Mouse (Mus musculus) myocyte (in vitro differentiated cells): ENCODE measurements around the gene Snrk. TPM values are rescaled to one million over a fixed set of nuclear protein-coding genes. Genes with fewer than 3 reads are reported as not detected.

Experiments used
- H3K27me3 ChIP-seq: one replicate; pipeline ENCODE4 v1.6.1; 2011; ENCODE audit not compliant: control insufficient read depth, insufficient read depth, insufficient read length
- H3K36me3 ChIP-seq: one replicate; pipeline ENCODE4 v1.6.1; 2011; ENCODE audit not compliant: control insufficient read depth, insufficient read depth
- H3K4me2 ChIP-seq: one replicate; pipeline ENCODE4 v1.6.1; 2011; ENCODE audit warnings: low read depth, control low read depth
- H3K4me3 ChIP-seq: one replicate; pipeline ENCODE4 v1.5.1; 2011; ENCODE audit warnings: mild to moderate bottlenecking, control low read depth, moderate library complexity
- H3K79me2 ChIP-seq: one replicate; pipeline ENCODE4 v1.6.1; 2011; ENCODE audit not compliant: control insufficient read depth, insufficient read depth
- H3ac ChIP-seq: one replicate; pipeline ENCODE4 v1.6.1; 2011; ENCODE audit not compliant: control insufficient read depth, insufficient read length
- CEBPB ChIP-seq: IDR thresholded peaks from 2 replicates; pipeline ENCODE4 v1.6.1; 2011; ENCODE audit warnings: mild to moderate bottlenecking, moderate library complexity; ENCODE audit not compliant: poor library complexity, insufficient read depth, severe bottlenecking
- E2F4 ChIP-seq: IDR thresholded peaks from one replicate; pipeline ENCODE4 v1.6.1; 2011; ENCODE audit warnings: mild to moderate bottlenecking, control low read depth, moderate library complexity; ENCODE audit not compliant: insufficient read depth
- MAX ChIP-seq: IDR thresholded peaks from one replicate; pipeline ENCODE4 v1.6.1; 2011; ENCODE audit warnings: low read depth, mild to moderate bottlenecking, control low read depth
- MYOD1 ChIP-seq, 3 experiments: IDR thresholded peaks; one replicate each; pipeline ENCODE4 v1.6.1; 2011; ENCODE audit warnings: control low read depth in 2 of 3, low read depth in 2 of 3, mild to moderate bottlenecking in 2 of 3, moderate library complexity in 1 of 3; ENCODE audit not compliant: insufficient read length in 2 of 3, control insufficient read depth in 1 of 3
- MYOG ChIP-seq, 3 experiments: IDR thresholded peaks; one replicate each; pipeline ENCODE4 v1.6.1; 2011; ENCODE audit warnings: control low read depth in 2 of 3, low read depth in 2 of 3, mild to moderate bottlenecking in 2 of 3; ENCODE audit not compliant: insufficient read length in 2 of 3, control insufficient read depth in 1 of 3, insufficient read depth in 1 of 3
- POLR2A ChIP-seq: IDR thresholded peaks from one replicate; pipeline ENCODE4 v1.6.1; 2011; ENCODE audit warnings: low read depth, mild to moderate bottlenecking, control low read depth, moderate library complexity; ENCODE audit not compliant: insufficient read length
- POLR2AphosphoS2 ChIP-seq: IDR thresholded peaks from one replicate; pipeline ENCODE4 v1.6.1; 2011; ENCODE audit warnings: low read depth, control low read depth; ENCODE audit not compliant: insufficient read length
- REST ChIP-seq: IDR thresholded peaks from one replicate; pipeline ENCODE4 v1.6.1; 2011; ENCODE audit warnings: mild to moderate bottlenecking, control low read depth, moderate library complexity; ENCODE audit not compliant: insufficient read depth, insufficient read length
- SRF ChIP-seq: IDR thresholded peaks from one replicate; pipeline ENCODE4 v1.6.1; 2011; ENCODE audit warnings: low read depth; ENCODE audit not compliant: control insufficient read depth, insufficient read length
- TCF12 ChIP-seq: IDR thresholded peaks from one replicate; pipeline ENCODE4 v1.6.1; 2011; ENCODE audit warnings: mild to moderate bottlenecking, control low read depth; ENCODE audit not compliant: poor library complexity, insufficient read depth, severe bottlenecking
- TCF3 ChIP-seq: IDR thresholded peaks from one replicate; pipeline ENCODE4 v1.6.1; 2011; ENCODE audit warnings: low read depth, control low read depth; ENCODE audit not compliant: insufficient read length
- USF1 ChIP-seq: IDR thresholded peaks from one replicate; pipeline ENCODE4 v1.6.1; 2011; ENCODE audit warnings: low read depth, mild to moderate bottlenecking, control low read depth, moderate library complexity
- polyA plus RNA-seq: library from polyadenylated mRNA; unstranded; fragments of >200 nt; fragmentation: generic; extraction: Trizol; gene quantifications from one replicate; pipeline ENCODE4 v1.2.1, GENCODE M21; 2012; ENCODE audit warnings: missing spikeins

Gene Snrk
- polyA plus RNA-seq, 1 experiment: 9.9 TPM

DNA sequence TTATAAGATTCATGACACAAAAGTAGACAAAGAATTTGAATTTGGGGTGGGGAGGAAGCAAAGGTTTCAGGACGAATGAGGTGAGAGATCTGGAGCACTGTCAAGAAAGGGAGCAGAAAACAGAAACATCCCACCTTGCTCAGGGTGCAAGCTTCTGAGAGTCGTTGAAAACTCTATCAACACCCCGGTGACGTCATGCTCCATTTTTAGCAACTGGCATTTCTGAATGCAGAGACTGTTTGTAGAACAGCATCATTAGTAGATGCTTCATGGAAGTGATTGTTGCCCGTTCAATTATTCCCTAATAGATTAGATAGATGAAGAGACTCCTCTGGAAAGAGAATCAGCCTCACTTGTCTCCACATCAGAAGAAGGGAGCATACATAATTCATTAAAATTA, 38.6 kb upstream of the Snrk start:
- H3ac ChIP-seq: no peak overlapping the region
- H3K4me2 ChIP-seq: no peak overlapping the region
- H3K79me2 ChIP-seq: no peaks in the 10 kb centered on the region
- H3K27me3 ChIP-seq: no peaks in the 10 kb centered on the region
- no peaks in the 10 kb centered on the region for H3K36me3 ChIP-seq
- TF ChIP-seq POLR2A: no peak
- TF ChIP-seq CEBPB: no peak
- TF ChIP-seq REST: no peak
- TF ChIP-seq MAX: no peak
- no peak for TF ChIP-seq MYOD1 (IDR thresholded peaks at IDR 0.05; ENCODE audit: control insufficient read depth in 1 of 3, insufficient read length in 2 of 3, low read depth in 2 of 3)
- TF ChIP-seq MYOG (IDR thresholded peaks at IDR 0.05; ENCODE audit: control insufficient read depth in 1 of 3, insufficient read depth in 1 of 3, insufficient read length in 2 of 3, low read depth in 2 of 3): no peak
- no peak for TF ChIP-seq TCF3
- TF ChIP-seq TCF12: no peak
- no peak overlapping the region for H3K4me3 ChIP-seq

DNA sequence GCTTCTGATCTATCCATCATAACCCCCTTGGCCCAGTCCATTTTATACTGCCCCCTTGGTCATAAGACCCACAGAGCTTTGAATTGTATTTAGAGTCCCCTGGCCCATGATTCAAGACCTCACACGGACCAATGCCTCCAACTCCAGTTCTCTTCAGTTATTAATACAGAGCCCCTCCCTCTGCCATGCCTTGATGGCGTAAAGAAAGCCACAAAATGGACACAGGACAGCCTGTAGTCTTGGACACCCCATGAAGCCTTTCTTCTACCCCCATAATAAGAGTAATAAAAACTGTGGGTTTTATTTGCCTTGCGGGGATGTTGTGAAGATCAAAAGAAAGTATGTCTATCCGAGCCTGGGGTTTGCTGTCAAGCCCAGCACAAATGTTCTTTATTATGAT, 33.4 kb upstream of the Snrk start:
- TF ChIP-seq POLR2AphosphoS2 (no peak), E2F4 (no peak), MAX (no peak), SRF (no peak), POLR2A (no peak), USF1 (no peak), TCF3 (no peak), TCF12 (no peak), MYOG (IDR thresholded peaks at IDR 0.05; ENCODE audit: control insufficient read depth in 1 of 3, insufficient read depth in 1 of 3, insufficient read length in 2 of 3, low read depth in 2 of 3) (no peak), MYOD1 (IDR thresholded peaks at IDR 0.05; ENCODE audit: control insufficient read depth in 1 of 3, insufficient read length in 2 of 3, low read depth in 2 of 3) (no peak), CEBPB (no peak), REST (no peak)
- H3K79me2 ChIP-seq: no peaks in the 10 kb centered on the region
- no peaks in the 10 kb centered on the region for H3K36me3 ChIP-seq
- H3K4me3 ChIP-seq: no peak overlapping the region
- no peak overlapping the region for H3ac ChIP-seq
- H3K27me3 ChIP-seq: peaks cover 11% of the 10 kb centered on the region
- H3K4me2 ChIP-seq: no peak overlapping the region

DNA sequence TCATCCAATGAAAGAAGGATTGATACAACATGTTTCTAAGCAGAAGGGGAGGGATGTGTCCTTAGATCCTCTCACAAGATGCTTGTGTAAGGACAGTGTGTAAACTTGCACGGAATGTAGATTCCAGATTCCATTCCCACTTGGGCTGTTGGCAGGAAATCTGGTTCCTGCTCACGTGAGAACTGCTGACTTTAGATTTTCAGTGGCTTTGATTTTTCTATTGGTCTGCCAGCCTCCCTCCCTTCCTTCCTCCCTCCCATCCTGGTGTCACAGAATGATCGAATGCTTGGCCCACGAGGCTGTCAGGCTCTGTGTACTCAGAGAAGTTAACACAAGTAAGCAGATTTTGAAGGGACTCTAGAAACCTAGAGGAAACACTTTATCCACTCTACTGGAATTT, 32.9 kb upstream of the Snrk start:
- TF ChIP-seq POLR2A (no peak), CEBPB (no peak)
- peaks cover 11% of the 10 kb centered on the region for H3K27me3 ChIP-seq
- H3K36me3 ChIP-seq: no peaks in the 10 kb centered on the region

DNA sequence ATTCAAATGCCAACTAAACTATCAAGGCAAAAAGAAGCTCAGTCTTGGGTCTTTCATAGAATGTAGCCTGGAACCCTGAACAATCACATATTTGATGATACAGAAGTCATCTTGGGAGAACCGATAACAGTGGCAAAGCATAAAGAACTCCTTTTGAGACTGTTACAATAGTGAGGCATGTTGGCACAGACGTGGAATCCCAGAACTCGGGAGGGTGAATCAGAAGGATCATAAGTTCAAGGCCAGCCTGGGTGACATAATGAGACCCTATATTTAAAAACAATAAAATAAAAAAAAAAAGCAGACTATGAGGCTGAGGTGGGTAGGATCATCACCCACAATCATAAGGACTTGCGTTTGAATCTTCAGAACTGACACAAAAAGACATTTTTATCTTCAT, 32.4 kb upstream of the Snrk start:
- H3K79me2 ChIP-seq: no peaks in the 10 kb centered on the region
- TF ChIP-seq MYOD1 (IDR thresholded peaks at IDR 0.05; ENCODE audit: control insufficient read depth in 1 of 3, insufficient read length in 2 of 3, low read depth in 2 of 3) (no peak), REST (no peak), POLR2AphosphoS2 (no peak), E2F4 (no peak), MAX (no peak), MYOG (IDR thresholded peaks at IDR 0.05; ENCODE audit: control insufficient read depth in 1 of 3, insufficient read depth in 1 of 3, insufficient read length in 2 of 3, low read depth in 2 of 3) (no peak)
- no peak overlapping the region for H3ac ChIP-seq
- H3K36me3 ChIP-seq: no peaks in the 10 kb centered on the region
- no peak overlapping the region for H3K4me2 ChIP-seq
- no peak overlapping the region for H3K4me3 ChIP-seq
- H3K27me3 ChIP-seq: peaks cover 11% of the 10 kb centered on the region

More for the DNA sequence above, 32.9 kb upstream of the Snrk start:
- Histone ChIP-seq H3ac (no peak overlapping the region), H3K79me2 (no peaks in the 10 kb centered on the region), H3K4me2 (no peak overlapping the region), H3K4me3 (no peak overlapping the region)

DNA sequence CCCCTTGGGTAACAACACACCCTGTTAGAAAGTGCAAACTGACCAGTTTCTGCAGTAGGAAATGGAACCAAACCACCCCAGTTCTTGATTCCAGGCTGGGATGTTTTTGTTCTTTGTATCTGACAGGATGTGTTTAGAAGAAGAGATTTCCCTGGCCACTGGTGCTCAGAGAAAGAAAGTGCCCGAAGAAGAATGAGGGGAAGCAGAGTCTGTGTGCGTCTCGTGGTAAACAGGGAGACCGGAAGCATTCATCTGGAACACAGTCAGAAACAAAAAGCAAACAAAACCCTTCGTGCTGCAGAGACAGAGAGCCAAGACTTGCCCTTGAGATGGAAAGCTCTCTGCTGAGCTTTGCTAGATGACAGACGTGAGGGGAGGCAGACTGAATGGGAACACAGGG, 32.0 kb upstream of the Snrk start:
- Histone ChIP-seq H3K27me3 (peaks cover 11% of the 10 kb centered on the region), H3K36me3 (no peaks in the 10 kb centered on the region), H3K79me2 (no peaks in the 10 kb centered on the region), H3K4me3 (no peak overlapping the region), H3ac (no peak overlapping the region), H3K4me2 (no peak overlapping the region)
- TF ChIP-seq MYOD1 (IDR thresholded peaks at IDR 0.05; ENCODE audit: control insufficient read depth in 1 of 3, insufficient read length in 2 of 3, low read depth in 2 of 3) (no peak), REST (no peak), TCF3 (no peak), MYOG (IDR thresholded peaks at IDR 0.05; ENCODE audit: control insufficient read depth in 1 of 3, insufficient read depth in 1 of 3, insufficient read length in 2 of 3, low read depth in 2 of 3) (no peak), POLR2AphosphoS2 (no peak), TCF12 (no peak), SRF (no peak), POLR2A (no peak), MAX (no peak), CEBPB (no peak), USF1 (no peak), E2F4 (no peak)
